Mouse (Mus musculus): ENCODE data around the gene Npat. TPM values are rescaled to one million over a fixed set of nuclear protein-coding genes. Genes with fewer than 3 reads are reported as not detected.

Gene Npat
- 20.6 and 23.9 TPM in 2 replicates for polyA plus RNA-seq (2016; fragmentation: Nextera tagmentation; extraction: Ambion mirVana)

- no peaks in the 10 kb centered on the region for H3K27me3 ChIP-seq (replicated peaks; ENCODE audit: low read depth, poor library complexity, severe bottlenecking)
- H3K4me3 ChIP-seq = peak within 1 kb of the TSS; percentile 85
- WGBS = under 1% methylated on average over 69 of the region's 69 CpGs
- peaks cover 21% of the 10 kb centered on the region for H3K36me3 ChIP-seq (replicated peaks)
- peak; percentile 100 for DNase-seq (ENCODE audit: low spot score)
- H3K4me1 ChIP-seq = peaks cover 27% of the 10 kb centered on the region
- peak within 1 kb of the TSS; percentile 95 for H3K27ac ChIP-seq (replicated peaks)
- no peaks in the 10 kb centered on the region for H3K9me3 ChIP-seq
These were observed at the start of gene Npat, which contains the start of gene Atm for GRCm38 (mm10) chr9:53536558-53537320. Npat (plus strand) TSS chr9:53537047. Atm (minus strand) TSS chr9:53536740.

GRCm38 (mm10) chr9:53508053-53508452 lies 28.8 kb upstream of the Npat start:
- H3K27ac ChIP-seq (replicated peaks) = no peak overlapping the region
- no peak overlapping the region for H3K4me3 ChIP-seq
- 88% methylated on average over 7 of the region's 7 CpGs for WGBS
- H3K4me1 ChIP-seq = no peaks in the 10 kb centered on the region
- H3K36me3 ChIP-seq (replicated peaks) = peaks cover 82% of the 10 kb centered on the region
- no peak for DNase-seq (ENCODE audit: low spot score)
- H3K9me3 ChIP-seq = no peaks in the 10 kb centered on the region
- no peaks in the 10 kb centered on the region for H3K27me3 ChIP-seq (replicated peaks; ENCODE audit: low read depth, poor library complexity, severe bottlenecking)

- no peaks in the 10 kb centered on the region for H3K27me3 ChIP-seq (replicated peaks; ENCODE audit: low read depth, poor library complexity, severe bottlenecking)
- no peak overlapping the region for H3K27ac ChIP-seq (replicated peaks)
- no peaks in the 10 kb centered on the region for H3K4me1 ChIP-seq
- no peaks in the 10 kb centered on the region for H3K9me3 ChIP-seq
- H3K4me3 ChIP-seq = no peak overlapping the region
- no peak for DNase-seq (ENCODE audit: low spot score)
- H3K36me3 ChIP-seq (replicated peaks) = peaks cover 73% of the 10 kb centered on the region
These were observed 22.8 kb upstream of the Npat start for GRCm38 (mm10) chr9:53514091-53514490.

GRCm38 (mm10) chr9:53517373-53518009 lies 19.4 kb upstream of the Npat start:
- no peaks in the 10 kb centered on the region for H3K9me3 ChIP-seq
- WGBS = 83% methylated on average over 9 of the region's 9 CpGs
- no peaks in the 10 kb centered on the region for H3K27me3 ChIP-seq (replicated peaks; ENCODE audit: low read depth, poor library complexity, severe bottlenecking)
- no peak overlapping the region for H3K27ac ChIP-seq (replicated peaks)
- DNase-seq (ENCODE audit: low spot score) = no peak
- H3K4me3 ChIP-seq = no peak overlapping the region
- peaks cover 53% of the 10 kb centered on the region for H3K36me3 ChIP-seq (replicated peaks)
- no peaks in the 10 kb centered on the region for H3K4me1 ChIP-seq

- WGBS = 21% methylated on average over 17 of the region's 17 CpGs
- H3K4me3 ChIP-seq = peak overlapping the region; percentile 85
- H3K27ac ChIP-seq (replicated peaks) = peak overlapping the region; percentile 95
- no peaks in the 10 kb centered on the region for H3K9me3 ChIP-seq
- peaks cover 27% of the 10 kb centered on the region for H3K4me1 ChIP-seq
- DNase-seq (ENCODE audit: low spot score) = peak; percentile 20
- no peaks in the 10 kb centered on the region for H3K27me3 ChIP-seq (replicated peaks; ENCODE audit: low read depth, poor library complexity, severe bottlenecking)
- H3K36me3 ChIP-seq (replicated peaks) = peaks cover 32% of the 10 kb centered on the region
These were observed 1.2 kb upstream of the Npat start for GRCm38 (mm10) chr9:53535416-53536320.

GRCm38 (mm10) chr9:53537336-53537965 lies 604 bp downstream of the Npat start:
- no peaks in the 10 kb centered on the region for H3K9me3 ChIP-seq
- DNase-seq (ENCODE audit: low spot score) = no peak
- peaks cover 18% of the 10 kb centered on the region for H3K36me3 ChIP-seq (replicated peaks)
- peak overlapping the region; percentile 95 for H3K27ac ChIP-seq (replicated peaks)
- H3K4me3 ChIP-seq = peak overlapping the region; percentile 85
- WGBS = under 1% methylated on average over 32 of the region's 34 CpGs
- H3K27me3 ChIP-seq (replicated peaks; ENCODE audit: low read depth, poor library complexity, severe bottlenecking) = no peaks in the 10 kb centered on the region
- peaks cover 27% of the 10 kb centered on the region for H3K4me1 ChIP-seq

- no peaks in the 10 kb centered on the region for H3K9me3 ChIP-seq
- H3K27me3 ChIP-seq (replicated peaks; ENCODE audit: low read depth, poor library complexity, severe bottlenecking) = no peaks in the 10 kb centered on the region
- no peak overlapping the region for H3K4me3 ChIP-seq
- H3K27ac ChIP-seq (replicated peaks) = no peak overlapping the region
- peaks cover 99% of the 10 kb centered on the region for H3K36me3 ChIP-seq (replicated peaks)
- no peaks in the 10 kb centered on the region for H3K4me1 ChIP-seq
- DNase-seq (ENCODE audit: low spot score) = no peak
- WGBS = 93% methylated on average over 6 of the region's 6 CpGs
These were observed 33.8 kb downstream of the Npat start for GRCm38 (mm10) chr9:53570662-53571061.

GRCm38 (mm10) chr9:53572516-53573307 lies 35.9 kb downstream of the Npat start:
- H3K27ac ChIP-seq (replicated peaks) = no peak overlapping the region
- no peak overlapping the region for H3K4me3 ChIP-seq
- H3K27me3 ChIP-seq (replicated peaks; ENCODE audit: low read depth, poor library complexity, severe bottlenecking) = no peaks in the 10 kb centered on the region
- H3K4me1 ChIP-seq = no peaks in the 10 kb centered on the region
- H3K9me3 ChIP-seq = no peaks in the 10 kb centered on the region
- H3K36me3 ChIP-seq (replicated peaks) = peaks cover 99% of the 10 kb centered on the region
- WGBS = 96% methylated on average over 7 of the region's 7 CpGs
- DNase-seq (ENCODE audit: low spot score) = no peak

- no peaks in the 10 kb centered on the region for H3K27me3 ChIP-seq (replicated peaks; ENCODE audit: low read depth, poor library complexity, severe bottlenecking)
- 91% methylated on average over 5 of the region's 5 CpGs for WGBS
These were observed 38.9 kb downstream of the Npat start for GRCm38 (mm10) chr9:53575721-53576120.

GRCm38 (mm10) chr9:53581870-53582269 lies 45.0 kb downstream of the Npat start:
- H3K4me1 ChIP-seq = no peaks in the 10 kb centered on the region
- DNase-seq (ENCODE audit: low spot score) = no peak
- no peak overlapping the region for H3K27ac ChIP-seq (replicated peaks)
- peaks cover 84% of the 10 kb centered on the region for H3K36me3 ChIP-seq (replicated peaks)
- no peak overlapping the region for H3K4me3 ChIP-seq
- H3K27me3 ChIP-seq (replicated peaks; ENCODE audit: low read depth, poor library complexity, severe bottlenecking) = no peaks in the 10 kb centered on the region
- H3K9me3 ChIP-seq = no peaks in the 10 kb centered on the region
- 84% methylated on average over 4 of the region's 4 CpGs for WGBS

More at GRCm38 (mm10) chr9:53575721-53576120, 38.9 kb downstream of the Npat start:
- H3K36me3 ChIP-seq (replicated peaks) = peaks cover 94% of the 10 kb centered on the region
- H3K4me1 ChIP-seq = no peaks in the 10 kb centered on the region
- no peaks in the 10 kb centered on the region for H3K9me3 ChIP-seq
- no peak overlapping the region for H3K27ac ChIP-seq (replicated peaks)
- H3K4me3 ChIP-seq = no peak overlapping the region
- DNase-seq (ENCODE audit: low spot score) = no peak

GRCm38 (mm10) chr9:53594764-53595163 lies 57.9 kb downstream of the Npat start:
- Histone ChIP-seq H3K9me3 (no peaks in the 10 kb centered on the region), H3K27ac (replicated peaks) (no peak overlapping the region), H3K27me3 (replicated peaks; ENCODE audit: low read depth, poor library complexity, severe bottlenecking) (no peaks in the 10 kb centered on the region), H3K4me1 (no peaks in the 10 kb centered on the region), H3K36me3 (replicated peaks) (no peaks in the 10 kb centered on the region; the same call in 1 of the 2 replicates), H3K4me3 (no peak overlapping the region)
- peak; percentile 72 for DNase-seq (ENCODE audit: low spot score)
- 11% methylated on average over 3 of the region's 3 CpGs for WGBS
